Mouse (Mus musculus) small intestine, adult 2 months (tissue): ENCODE data around the gene Arnt2. TPM values are rescaled to one million over a fixed set of nuclear protein-coding genes. Genes with fewer than 3 reads are reported as not detected.

Experiments used
- H3K27ac ChIP-seq: fragments of 200-500 bp; 2 replicates; pipeline ENCODE4 v1.5.1; 2012; ENCODE audit warnings: low read depth, low read length, control low read depth, inconsistent platforms; ENCODE audit not compliant: insufficient read depth
- H3K27me3 ChIP-seq: fragments of 200-500 bp; 2 replicates; pipeline ENCODE4 v1.6.1; 2012; ENCODE audit warnings: mild to moderate bottlenecking, moderate library complexity, low read length, inconsistent platforms; ENCODE audit not compliant: control insufficient read depth, insufficient read depth
- H3K36me3 ChIP-seq: fragments of 200-500 bp; 2 replicates; pipeline ENCODE4 v1.6.1; 2012; ENCODE audit warnings: mild to moderate bottlenecking, low read length, control low read depth, inconsistent platforms; ENCODE audit not compliant: control insufficient read depth, insufficient read depth
- H3K4me1 ChIP-seq: fragments of 200-500 bp; 2 replicates; pipeline ENCODE4 v1.6.1; 2012; ENCODE audit warnings: low read length, inconsistent platforms, mixed read lengths; ENCODE audit not compliant: control insufficient read depth, insufficient read depth, insufficient read length
- H3K4me3 ChIP-seq: fragments of 200-500 bp; 2 replicates; pipeline ENCODE4 v1.5.1; 2012; ENCODE audit warnings: low read depth, mild to moderate bottlenecking, control low read depth, inconsistent platforms, low read length, moderate library complexity
- CTCF ChIP-seq: fragments of 200-500 bp; IDR thresholded peaks from 2 replicates; pipeline ENCODE4 v1.5.1; 2012; ENCODE audit warnings: low read depth, mild to moderate bottlenecking, control low read depth, inconsistent platforms, low read length, moderate library complexity, mixed read lengths; ENCODE audit not compliant: insufficient replicate concordance, insufficient read length; ENCODE audit errors: extremely low read depth
- POLR2A ChIP-seq: fragments of 200-500 bp; IDR thresholded peaks from 2 replicates; pipeline ENCODE4 v1.6.1; 2012; ENCODE audit warnings: low read depth, mild to moderate bottlenecking, control low read depth, inconsistent platforms, low read length, moderate library complexity
- WGBS: fragments of 180-500 bp; shearing (Covaris S2); methylation state at CpG from one replicate; pipeline ENCODE4 v1.1.7; 2018; 5-methylcytosine and 5-hydroxymethylcytosine counted together
- polyA plus RNA-seq: library from polyadenylated mRNA; depleted of rRNA; stranded (reverse); fragments of >200 nt; gene quantifications from 2 replicates; pipeline ENCODE4 v1.2.3, GENCODE M21; 2012

Gene Arnt2
- polyA plus RNA-seq, 1 experiment = 3.2 TPM

GRCm38 (mm10) chr7:84321542-84321941, 88.4 kb downstream of the Arnt2 start:
- TF ChIP-seq POLR2A (no peak), CTCF (no peak)
- Histone ChIP-seq H3K27me3 (no peaks in the 10 kb centered on the region), H3K27ac (no peak overlapping the region), H3K36me3 (no peaks in the 10 kb centered on the region), H3K4me1 (no peaks in the 10 kb centered on the region), H3K4me3 (no peak overlapping the region)
- WGBS = 87% methylated on average over 1 of the region's 1 CpGs

GRCm38 (mm10) chr7:84315353-84316003, 94.5 kb downstream of the Arnt2 start:
- 59% methylated on average over 7 of the region's 7 CpGs for WGBS
- H3K27ac ChIP-seq = no peak overlapping the region
- H3K4me3 ChIP-seq = no peak overlapping the region
- no peaks in the 10 kb centered on the region for H3K4me1 ChIP-seq
- TF ChIP-seq POLR2A (no peak), CTCF (no peak)
- no peaks in the 10 kb centered on the region for H3K27me3 ChIP-seq
- H3K36me3 ChIP-seq = no peaks in the 10 kb centered on the region

- TF ChIP-seq CTCF (no peak), POLR2A (no peak)
- Histone ChIP-seq H3K27me3 (no peaks in the 10 kb centered on the region), H3K27ac (no peak overlapping the region), H3K4me3 (no peak overlapping the region), H3K36me3 (no peaks in the 10 kb centered on the region), H3K4me1 (no peaks in the 10 kb centered on the region)
- WGBS = 100% methylated on average over 2 of the region's 2 CpGs
These were observed 95.2 kb downstream of the Arnt2 start for GRCm38 (mm10) chr7:84314742-84315141.

GRCm38 (mm10) chr7:84311624-84312023, 98.4 kb downstream of the Arnt2 start:
- Histone ChIP-seq H3K36me3 (no peaks in the 10 kb centered on the region), H3K27ac (no peak overlapping the region), H3K4me1 (no peaks in the 10 kb centered on the region), H3K4me3 (no peak overlapping the region), H3K27me3 (no peaks in the 10 kb centered on the region)
- TF ChIP-seq POLR2A (no peak), CTCF (no peak)
- 68% methylated on average over 3 of the region's 3 CpGs for WGBS

GRCm38 (mm10) chr7:84310909-84311311, 99.1 kb downstream of the Arnt2 start:
- TF ChIP-seq CTCF (no peak), POLR2A (no peak)
- H3K36me3 ChIP-seq = no peaks in the 10 kb centered on the region
- no peak overlapping the region for H3K4me3 ChIP-seq
- WGBS = 82% methylated on average over 4 of the region's 4 CpGs
- no peak overlapping the region for H3K27ac ChIP-seq
- no peaks in the 10 kb centered on the region for H3K27me3 ChIP-seq
- H3K4me1 ChIP-seq = no peaks in the 10 kb centered on the region

GRCm38 (mm10) chr7:84307329-84307925, 102.5 kb downstream of the Arnt2 start:
- WGBS = 77% methylated on average over 3 of the region's 3 CpGs
- Histone ChIP-seq H3K27me3 (no peaks in the 10 kb centered on the region), H3K36me3 (no peaks in the 10 kb centered on the region), H3K4me3 (no peak overlapping the region), H3K27ac (no peak overlapping the region), H3K4me1 (no peaks in the 10 kb centered on the region)
- no peak for TF ChIP-seq POLR2A
- TF ChIP-seq CTCF = no peak

- Histone ChIP-seq H3K27ac (no peak overlapping the region), H3K27me3 (no peaks in the 10 kb centered on the region)
- TF ChIP-seq CTCF = no peak
- no peak for TF ChIP-seq POLR2A
These were observed 109.7 kb downstream of the Arnt2 start for GRCm38 (mm10) chr7:84300261-84300660.

GRCm38 (mm10) chr7:84299601-84300000, 110.4 kb downstream of the Arnt2 start:
- 79% methylated on average over 4 of the region's 4 CpGs for WGBS
- H3K4me3 ChIP-seq = no peak overlapping the region
- H3K27ac ChIP-seq = no peak overlapping the region
- H3K4me1 ChIP-seq = no peaks in the 10 kb centered on the region
- no peak for TF ChIP-seq POLR2A
- no peak for TF ChIP-seq CTCF
- H3K27me3 ChIP-seq = no peaks in the 10 kb centered on the region
- H3K36me3 ChIP-seq = no peaks in the 10 kb centered on the region

More at GRCm38 (mm10) chr7:84300261-84300660, 109.7 kb downstream of the Arnt2 start:
- 70% methylated on average over 1 of the region's 1 CpGs for whole genome bisulfite sequencing
- no peaks in the 10 kb centered on the region for H3K4me1 ChIP-seq
- no peaks in the 10 kb centered on the region for H3K36me3 ChIP-seq
- no peak overlapping the region for H3K4me3 ChIP-seq
